Mouse (Mus musculus) CH12.LX (cell line): ENCODE results near the gene Slc25a19.

Experiments
- CTCF ChIP-seq, 2 experiments: IDR thresholded peaks in 1 of 2; conservative IDR thresholded peaks in 1 of 2; 2 replicates each; pipeline ENCODE4 v1.5.1; 2011 to 2012; ENCODE audit warnings: low read depth in 2 of 2, low read length in 2 of 2, improper control_type of control experiment in 1 of 2, inconsistent platforms in 1 of 2, mild to moderate bottlenecking in 1 of 2, moderate library complexity in 1 of 2
- MAFK ChIP-seq: IDR thresholded peaks from 2 replicates; pipeline ENCODE4 v1.6.1; 2011; ENCODE audit warnings: low read length, improper control_type of control experiment; ENCODE audit not compliant: insufficient replicate concordance
- MAX ChIP-seq: IDR thresholded peaks from 2 replicates; pipeline ENCODE4 v1.6.1; 2011; ENCODE audit warnings: low read length, improper control_type of control experiment
- POLR2A ChIP-seq: IDR thresholded peaks from 2 replicates; pipeline ENCODE4 v1.6.1; 2011; ENCODE audit warnings: low read depth, mild to moderate bottlenecking, improper control_type of control experiment, low read length
- RAD21 ChIP-seq: IDR thresholded peaks from 2 replicates; pipeline ENCODE4 v1.6.1; 2011; ENCODE audit warnings: low read depth, mild to moderate bottlenecking, low read length, improper control_type of control experiment, moderate library complexity
- TCF12 ChIP-seq: IDR thresholded peaks from 2 replicates; pipeline ENCODE4 v1.6.1; 2014; ENCODE audit warnings: low read depth, mild to moderate bottlenecking, inconsistent platforms, low read length, improper control_type of control experiment
- UBTF ChIP-seq: IDR thresholded peaks from 2 replicates; pipeline ENCODE4 v1.6.1; 2012; ENCODE audit warnings: low read depth, mild to moderate bottlenecking, inconsistent platforms, low read length, improper control_type of control experiment, moderate library complexity
- ZC3H11A ChIP-seq: IDR thresholded peaks from 2 replicates; pipeline ENCODE4 v1.6.1; 2012; ENCODE audit warnings: low read depth, mild to moderate bottlenecking, inconsistent platforms, low read length, improper control_type of control experiment
- ZNF384 ChIP-seq: IDR thresholded peaks from 2 replicates; pipeline ENCODE4 v1.6.1; 2012; ENCODE audit warnings: low read depth, low read length, improper control_type of control experiment, inconsistent platforms

GRCm38 (mm10) chr11:115595209-115595608 lies 32.9 kb downstream of the Slc25a19 start:
- TF ChIP-seq RAD21 (no peak), POLR2A (no peak), ZC3H11A (no peak), CTCF (conservative IDR thresholded peaks at IDR 0.05 in 1 of 2, IDR thresholded peaks at IDR 0.05 in 1 of 2; ENCODE audit: low read depth in 2 of 2, low read length in 2 of 2) (peak in 1 of 2 experiments; percentile 33; a peak in 2 of 4 replicates), ZNF384 (no peak), MAX (no peak), UBTF (no peak), MAFK (no peak), TCF12 (no peak)
